Mouse (Mus musculus) ES-CJ7 (cell line): ENCODE measurements around the gene Ppp6r2.

ENCODE experiments used
- DNase-seq: peaks from one replicate; pipeline ENCODE4 v3.0.0; 2011; ENCODE audit warnings: low read depth, low spot score

Ppp6r2 gene

GRCm38 (mm10) chr15:89249063-89249462, 37.7 kb downstream of the Ppp6r2 start:
- no peak for DNase-seq

- DNase-seq = no peak
Measured at GRCm38 (mm10) chr15:89255330-89255729, 44.0 kb downstream of the Ppp6r2 start.

- DNase-seq = no peak
Measured at GRCm38 (mm10) chr15:89258997-89259396, 47.6 kb downstream of the Ppp6r2 start.

GRCm38 (mm10) chr15:89264485-89264884, 53.1 kb downstream of the Ppp6r2 start:
- DNase-seq = no peak

GRCm38 (mm10) chr15:89275497-89275896, 64.1 kb downstream of the Ppp6r2 start:
- DNase-seq = no peak

GRCm38 (mm10) chr15:89277366-89277765, 66.0 kb downstream of the Ppp6r2 start:
- no peak for DNase-seq

GRCm38 (mm10) chr15:89282546-89282945, 71.2 kb downstream of the Ppp6r2 start:
- no peak for DNase-seq

- no peak for DNase-seq
Measured at GRCm38 (mm10) chr15:89284094-89284493, 72.7 kb downstream of the Ppp6r2 start.

- no peak for DNase-seq
Measured at GRCm38 (mm10) chr15:89285004-89285403, 73.7 kb downstream of the Ppp6r2 start.

GRCm38 (mm10) chr15:89285478-89285877, 74.1 kb downstream of the Ppp6r2 start:
- no peak for DNase-seq

GRCm38 (mm10) chr15:89286114-89286513, 74.8 kb downstream of the Ppp6r2 start:
- no peak for DNase-seq

- DNase-seq = no peak
Measured at GRCm38 (mm10) chr15:89286582-89286981, 75.2 kb downstream of the Ppp6r2 start.

GRCm38 (mm10) chr15:89288227-89288767, 76.9 kb downstream of the Ppp6r2 start:
- no peak for DNase-seq

- no peak for DNase-seq
Measured at GRCm38 (mm10) chr15:89289455-89289854, 78.1 kb downstream of the Ppp6r2 start.

GRCm38 (mm10) chr15:89291521-89291920, 80.2 kb downstream of the Ppp6r2 start:
- peak; percentile 20 for DNase-seq

- no peak for DNase-seq
Measured at GRCm38 (mm10) chr15:89292795-89293194, 81.4 kb downstream of the Ppp6r2 start.

- no peak for DNase-seq
Measured at GRCm38 (mm10) chr15:89293778-89294177, 82.4 kb downstream of the Ppp6r2 start.

- no peak for DNase-seq
Measured at GRCm38 (mm10) chr15:89295580-89296165, 84.3 kb downstream of the Ppp6r2 start.

- no peak for DNase-seq
Measured at GRCm38 (mm10) chr15:89296465-89296864, 85.1 kb downstream of the Ppp6r2 start.

- no peak for DNase-seq
Measured at GRCm38 (mm10) chr15:89297695-89298094, 86.3 kb downstream of the Ppp6r2 start.

GRCm38 (mm10) chr15:89300180-89300579, 88.8 kb downstream of the Ppp6r2 start:
- no peak for DNase-seq

- DNase-seq = no peak
Measured at GRCm38 (mm10) chr15:89300600-89300999, 89.2 kb downstream of the Ppp6r2 start.

GRCm38 (mm10) chr15:89305966-89306365, 94.6 kb downstream of the Ppp6r2 start:
- DNase-seq = no peak

- no peak for DNase-seq
Measured at GRCm38 (mm10) chr15:89307461-89307860, 96.1 kb downstream of the Ppp6r2 start.
